Mouse (Mus musculus): Measurements from ENCODE around the gene Gm5741. TPM values are rescaled to one million over a fixed set of nuclear protein-coding genes. Genes with fewer than 3 reads are reported as not detected.
"Not testable (repeated sequence)": the region's sequence is repeated elsewhere in the genome, so short reads cannot be mapped to it uniquely, and the experiment has no call there.

The Gm5741 gene
- total RNA-seq, 2 experiments from 2014 or later, result not detected

DNA sequence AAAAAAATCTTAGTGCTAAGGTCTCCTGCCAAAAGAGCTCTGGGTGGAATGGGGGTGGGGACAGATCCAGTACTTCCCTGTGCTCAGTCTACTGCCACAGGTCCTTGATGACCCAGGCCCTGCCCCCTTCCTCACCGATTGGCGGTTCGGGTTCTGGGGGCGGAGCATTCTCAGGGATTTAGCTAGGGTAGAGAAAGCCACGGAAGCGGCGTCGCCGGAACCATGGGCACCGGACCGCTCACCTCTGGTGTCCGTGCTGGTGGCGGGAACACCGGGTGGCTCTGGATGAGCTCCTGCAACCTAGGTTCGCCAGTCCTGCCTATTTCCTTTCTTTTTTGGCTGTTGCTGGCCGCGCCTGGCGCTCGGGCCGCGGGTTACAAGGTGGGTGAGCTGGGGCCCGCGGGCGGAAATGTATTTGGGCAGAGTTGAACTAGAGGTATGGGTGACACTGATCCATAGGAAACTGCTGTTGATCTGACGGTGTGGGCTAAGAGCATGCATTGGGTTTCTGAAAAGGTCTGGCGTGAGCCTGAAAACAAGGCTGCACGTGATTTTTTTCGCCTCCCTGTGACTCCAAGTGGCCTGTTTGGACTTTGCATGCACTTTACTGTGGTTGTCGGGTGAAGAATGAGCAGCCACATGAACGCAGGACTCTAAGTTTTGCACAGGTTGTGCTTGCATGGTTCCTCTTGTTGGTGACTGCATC lies 15.5 kb upstream of the Gm5741 start, which contains the start of gene Man2b1:
TSS of gene Man2b1 (plus strand) at position 163 of the 706 bp plus-strand sequence.
- Histone ChIP-seq H3K4me3 (peak within 1 kb of the TSS; percentile 89), H3K27ac (peak within 1 kb of the TSS; percentile 89)
- TF ChIP-seq CTCF (IDR thresholded peaks at IDR 0.05), result peak; percentile 29
- peak; percentile 93 for DNase-seq
- intact Hi-C loops (cut with DNase I), result no loop called here

DNA sequence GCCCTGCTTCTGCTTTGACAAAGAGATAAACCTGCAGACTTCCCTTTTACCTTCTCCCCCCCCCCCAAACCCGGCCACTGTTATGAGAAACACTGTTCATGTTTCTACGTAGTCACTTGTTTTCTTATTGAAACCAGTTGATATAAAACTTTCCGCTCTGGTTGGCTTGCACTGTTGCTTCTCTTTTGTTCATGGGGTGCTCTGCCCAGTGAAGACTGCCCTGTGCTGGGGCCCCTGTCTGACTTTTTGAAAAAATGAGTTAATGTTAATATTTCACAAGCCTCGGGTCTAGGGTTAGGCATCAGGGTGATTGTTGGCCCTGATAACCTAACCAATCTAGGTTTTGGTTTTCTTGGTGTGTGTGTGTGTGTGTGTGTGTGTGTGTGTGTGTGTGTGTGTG lies 14.4 kb upstream of the Gm5741 start:
- H3K27ac ChIP-seq; DNase-seq; H3K4me3 ChIP-seq; intact Hi-C loops (cut with DNase I): not testable (repeated sequence)

DNA sequence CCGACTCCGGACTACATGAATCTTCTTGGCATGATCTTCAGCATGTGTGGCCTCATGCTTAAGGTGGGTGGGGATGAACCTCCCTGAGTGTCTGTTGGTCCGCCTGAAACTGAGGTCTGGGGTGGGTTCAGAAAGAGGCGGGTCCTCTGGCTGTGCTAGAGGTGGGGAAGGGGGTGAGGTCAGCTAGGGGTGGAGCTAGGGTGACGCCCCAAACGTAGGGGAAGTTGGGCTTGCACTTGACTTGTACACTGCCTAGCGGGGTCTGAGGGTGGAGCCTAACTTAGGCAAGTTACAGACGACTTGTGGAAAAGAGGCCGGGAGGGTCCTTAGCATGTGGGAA lies 13.4 kb upstream of the Gm5741 start, which contains the start of gene Wdr83:
TSS of gene Wdr83 (minus strand) at position 91 of the 340 bp plus-strand sequence.
- peak; percentile 38 for DNase-seq
- TF ChIP-seq CTCF (IDR thresholded peaks at IDR 0.05), result no peak
- intact Hi-C loops (cut with DNase I), result no loop called here
- peak within 1 kb of the TSS; percentile 98 for H3K4me3 ChIP-seq
- H3K27ac ChIP-seq, result peak within 1 kb of the TSS; percentile 92

DNA sequence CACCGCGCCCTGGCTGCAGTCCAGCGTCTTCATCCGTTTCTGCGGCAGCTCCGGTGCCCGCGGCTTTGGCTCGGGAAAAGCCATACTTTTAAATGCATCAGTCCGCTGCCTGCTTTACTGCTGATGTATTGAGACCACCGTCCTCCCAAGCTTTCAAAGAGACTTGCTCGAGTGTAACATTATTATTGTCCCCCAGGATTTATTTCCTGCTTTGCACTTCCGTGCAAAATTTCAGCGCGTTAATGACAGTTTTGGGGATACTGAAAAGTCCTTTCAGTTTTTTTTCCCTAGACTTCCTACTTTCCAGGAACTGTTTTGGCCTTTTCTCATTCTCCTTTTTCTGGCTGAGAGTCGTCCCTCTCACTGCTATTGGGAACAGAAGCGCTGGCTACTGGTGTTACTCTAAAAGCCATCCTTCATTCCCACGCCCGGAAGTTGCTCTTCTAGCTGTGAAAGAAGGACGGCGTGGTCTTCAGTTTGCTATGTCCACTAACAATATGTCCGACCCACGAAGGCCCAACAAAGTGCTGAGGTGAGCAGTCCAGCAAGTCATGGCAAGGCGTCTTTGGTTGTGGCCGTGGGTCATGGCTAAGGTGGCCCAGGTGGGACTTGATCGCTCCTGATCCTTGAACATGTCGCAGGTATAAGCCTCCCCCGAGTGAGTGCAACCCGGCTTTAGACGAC lies 12.9 kb upstream of the Gm5741 start, which contains the start of gene Wdr83os:
TSS of gene Wdr83os (plus strand) at position 209 of the 684 bp plus-strand sequence.
- peak; percentile 59 for DNase-seq
- intact Hi-C loops (cut with DNase I), result no loop called here
- H3K27ac ChIP-seq, result peak within 1 kb of the TSS; percentile 92
- TF ChIP-seq CTCF (IDR thresholded peaks at IDR 0.05), result no peak
- peak within 1 kb of the TSS; percentile 98 for H3K4me3 ChIP-seq

DNA sequence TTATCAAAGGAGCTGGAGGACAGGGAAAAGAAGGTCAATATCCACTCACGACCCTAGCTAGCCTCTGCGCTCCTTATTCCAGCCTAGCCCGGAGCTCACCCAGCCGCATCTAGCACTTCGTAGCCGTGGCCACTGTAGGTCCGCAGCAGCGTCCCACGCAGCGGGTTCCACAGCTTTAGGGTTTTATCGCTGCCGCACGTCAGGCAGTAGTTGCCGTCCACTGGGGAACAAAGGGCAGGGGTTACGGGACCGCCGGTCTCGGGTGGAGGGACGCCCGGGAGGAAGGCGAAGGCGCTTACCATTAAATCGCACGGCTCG lies 12.4 kb upstream of the Gm5741 start:
- TF ChIP-seq CTCF (IDR thresholded peaks at IDR 0.05), result no peak
- H3K4me3 ChIP-seq, result peak overlapping the region; percentile 98
- DNase-seq, result no peak
- H3K27ac ChIP-seq, result peak overlapping the region; percentile 92
- intact Hi-C loops (cut with DNase I), result no loop called here

DNA sequence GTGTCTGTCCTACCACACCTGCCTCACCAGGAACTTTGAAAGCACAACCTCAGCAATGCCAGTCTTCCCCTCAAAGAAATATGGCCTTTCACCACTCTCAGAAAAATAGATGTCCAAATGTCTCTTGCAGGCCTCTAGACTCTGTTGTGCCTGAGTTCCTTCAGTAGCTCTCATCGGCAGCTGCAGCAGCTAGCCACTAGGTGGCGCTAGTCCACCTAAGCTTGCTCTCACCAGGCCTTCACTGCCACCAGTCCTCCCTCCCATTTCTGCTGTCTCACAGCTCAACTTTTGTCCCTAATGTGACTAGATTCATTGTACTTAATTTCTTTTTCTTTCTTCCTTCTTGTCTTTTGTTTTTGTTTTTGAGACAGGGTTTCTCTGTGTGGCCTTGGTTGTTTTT lies 9.2 kb upstream of the Gm5741 start:
- no peak; the same call in 1 of the 2 replicates for TF ChIP-seq CTCF (IDR thresholded peaks at IDR 0.05)
- Histone ChIP-seq H3K4me3 (no peak overlapping the region), H3K27ac (peak overlapping the region; percentile 70)
- peak; percentile 81 for DNase-seq
- intact Hi-C loops (cut with DNase I), result loop anchor here (2.0 to 10.0 kb wide), 3 partner anchors 94 to 328 kb away; partner anchors contain the start of genes Orc6 and Vps35

DNA sequence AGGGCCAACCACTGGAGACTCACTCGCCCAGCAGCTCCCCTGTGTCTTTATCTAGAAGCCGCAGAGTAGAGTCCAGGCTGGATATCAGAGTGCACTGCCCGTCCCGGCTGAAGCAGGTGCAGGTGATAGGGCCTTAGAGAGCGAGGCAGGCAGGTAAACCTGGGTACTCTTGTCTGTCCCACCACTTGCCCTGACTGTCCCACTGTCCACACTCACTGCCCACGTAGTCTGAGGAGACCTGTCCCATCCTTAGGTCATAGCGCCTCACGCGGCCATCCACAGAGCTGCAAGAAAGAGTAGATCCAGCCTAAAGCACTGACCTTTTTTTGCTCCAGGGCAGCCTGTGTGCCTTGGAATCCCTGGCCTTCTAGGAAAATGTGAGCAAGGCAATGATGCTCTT lies 8.2 kb upstream of the Gm5741 start:
- intact Hi-C loops (cut with DNase I), result loop anchor here (2.0 to 10.0 kb wide), 3 partner anchors 95 to 329 kb away; partner anchors contain the start of genes Orc6 and Vps35

DNA sequence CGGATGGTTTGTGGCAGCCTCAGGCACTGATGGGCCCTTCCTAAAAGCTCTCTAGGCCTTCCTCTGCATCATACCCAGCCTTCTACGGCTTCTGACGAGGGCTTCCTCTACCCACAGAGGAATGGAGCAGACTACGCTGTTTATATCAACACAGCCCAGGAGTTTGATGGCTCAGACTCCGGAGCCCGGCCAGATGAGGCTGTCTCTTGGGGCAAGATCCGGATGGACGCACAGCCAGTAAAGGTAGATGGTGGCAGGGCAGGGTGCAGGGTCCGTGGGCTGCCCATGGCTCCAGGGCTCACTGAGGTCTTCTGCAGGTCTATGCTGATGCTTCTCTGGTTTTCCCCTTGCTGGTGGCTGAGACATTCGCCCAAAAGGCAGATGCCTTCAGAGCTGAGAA lies 6.8 kb upstream of the Gm5741 start:
- intact Hi-C loops (cut with DNase I), result loop anchor here (5.0 to 10.0 kb wide), 3 partner anchors 97 to 330 kb away; partner anchors contain the start of genes Junb, Orc6 and Vps35
- no peak overlapping the region for H3K4me3 ChIP-seq
- H3K27ac ChIP-seq, result no peak overlapping the region
- DNase-seq, result no peak
- TF ChIP-seq CTCF (IDR thresholded peaks at IDR 0.05), result no peak

More for the DNA sequence above, 8.2 kb upstream of the Gm5741 start:
- TF ChIP-seq CTCF (IDR thresholded peaks at IDR 0.05), result peak; percentile 51
- Histone ChIP-seq H3K27ac (no peak overlapping the region), H3K4me3 (no peak overlapping the region)
- peak; percentile 60 for DNase-seq

DNA sequence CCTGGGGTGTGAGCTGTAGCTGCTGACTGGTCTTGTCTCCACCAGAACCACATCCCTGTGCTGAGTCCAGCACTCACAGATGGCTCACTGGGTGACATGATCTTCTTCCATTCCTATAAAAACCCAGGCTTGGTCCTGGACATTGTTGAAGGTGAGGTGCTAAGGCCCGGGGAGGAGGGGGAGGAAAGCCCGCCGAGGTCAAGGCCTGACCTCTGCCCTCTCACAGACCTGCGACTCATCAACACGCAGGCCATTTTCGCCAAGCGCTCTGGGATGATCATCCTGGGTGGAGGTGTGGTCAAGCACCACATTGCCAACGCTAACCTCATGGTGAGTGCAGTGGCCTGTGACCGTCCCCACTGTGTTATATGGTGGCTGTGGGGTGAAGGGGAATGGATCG lies 6.4 kb upstream of the Gm5741 start:
- Histone ChIP-seq H3K27ac (no peak overlapping the region), H3K4me3 (no peak overlapping the region)
- no peak for DNase-seq
- intact Hi-C loops (cut with DNase I), result loop anchor here (5.0 to 10.0 kb wide), 3 partner anchors 97 to 331 kb away; partner anchors contain the start of genes Junb, Orc6 and Vps35
- TF ChIP-seq CTCF (IDR thresholded peaks at IDR 0.05), result no peak

DNA sequence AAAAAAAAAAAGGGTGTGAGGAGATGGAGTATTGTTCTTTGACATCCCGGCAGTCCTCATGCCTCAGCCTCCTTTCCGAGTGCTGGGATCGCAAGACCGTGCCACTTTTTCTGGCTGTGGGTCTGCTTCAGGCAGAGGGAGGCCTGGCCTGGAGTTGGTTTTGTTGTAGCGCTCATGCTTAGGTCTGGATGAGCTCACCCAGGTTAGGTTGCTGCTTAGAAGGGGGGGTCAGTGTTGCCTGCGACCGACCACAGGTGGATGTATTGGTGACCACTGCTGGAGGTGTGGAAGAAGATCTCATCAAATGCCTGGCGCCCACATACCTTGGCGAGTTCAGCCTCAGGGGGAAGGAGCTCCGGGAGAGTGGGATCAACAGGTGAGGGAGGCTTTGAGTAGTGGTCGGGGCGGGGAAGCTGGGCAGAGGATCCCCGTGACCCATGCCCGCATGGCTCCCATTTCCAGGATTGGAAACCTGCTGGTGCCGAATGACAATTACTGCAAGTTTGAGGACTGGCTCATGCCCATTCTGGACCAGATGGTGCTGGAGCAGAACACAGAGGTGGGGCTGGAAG lies 5.3 kb upstream of the Gm5741 start:
- Histone ChIP-seq H3K4me3 (no peak overlapping the region), H3K27ac (no peak overlapping the region)
- intact Hi-C loops (cut with DNase I), result loop anchor here (5.0 to 10.0 kb wide), 3 partner anchors 96 to 332 kb away; partner anchors contain the start of genes Junb, Orc6 and Vps35
- no peak for TF ChIP-seq CTCF (IDR thresholded peaks at IDR 0.05)
- no peak for DNase-seq

DNA sequence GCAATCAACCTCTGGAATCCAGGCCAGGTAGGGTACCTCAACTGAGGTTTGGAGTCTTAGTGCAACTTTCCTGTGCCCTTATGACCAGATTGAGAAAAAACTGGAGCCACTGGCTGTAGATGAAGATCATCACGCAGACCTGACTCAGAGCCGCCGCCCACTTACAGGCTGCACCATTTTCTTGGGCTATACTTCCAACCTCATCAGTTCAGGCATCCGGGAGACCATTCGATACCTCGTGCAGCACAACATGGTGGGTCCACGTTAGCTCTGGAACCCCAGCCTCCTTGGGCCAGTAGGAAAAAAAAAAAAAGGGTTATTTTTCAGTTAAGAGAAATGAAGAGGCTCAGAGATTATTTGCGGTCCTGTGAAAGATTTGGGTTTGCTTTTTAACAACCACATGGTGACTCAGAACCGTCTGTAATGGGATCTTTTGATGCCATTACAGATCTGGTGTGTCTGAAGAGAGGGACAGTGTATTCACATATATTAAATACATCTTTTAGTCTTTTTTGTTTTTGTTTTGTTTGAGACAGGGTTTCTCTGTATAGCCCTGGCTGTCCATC lies 4.7 kb upstream of the Gm5741 start:
- intact Hi-C loops (cut with DNase I), result loop anchor here (5.0 to 10.0 kb wide), 3 partner anchors 95 to 332 kb away; partner anchors contain the start of genes Junb, Orc6 and Vps35
- TF ChIP-seq CTCF (IDR thresholded peaks at IDR 0.05), result no peak
- Histone ChIP-seq H3K4me3 (peak overlapping the region; percentile 94), H3K27ac (peak overlapping the region; percentile 96)
- DNase-seq, result no peak
